8 mouse cellular contexts compared by ENCODE assay signal in the genomic region with DNA sequence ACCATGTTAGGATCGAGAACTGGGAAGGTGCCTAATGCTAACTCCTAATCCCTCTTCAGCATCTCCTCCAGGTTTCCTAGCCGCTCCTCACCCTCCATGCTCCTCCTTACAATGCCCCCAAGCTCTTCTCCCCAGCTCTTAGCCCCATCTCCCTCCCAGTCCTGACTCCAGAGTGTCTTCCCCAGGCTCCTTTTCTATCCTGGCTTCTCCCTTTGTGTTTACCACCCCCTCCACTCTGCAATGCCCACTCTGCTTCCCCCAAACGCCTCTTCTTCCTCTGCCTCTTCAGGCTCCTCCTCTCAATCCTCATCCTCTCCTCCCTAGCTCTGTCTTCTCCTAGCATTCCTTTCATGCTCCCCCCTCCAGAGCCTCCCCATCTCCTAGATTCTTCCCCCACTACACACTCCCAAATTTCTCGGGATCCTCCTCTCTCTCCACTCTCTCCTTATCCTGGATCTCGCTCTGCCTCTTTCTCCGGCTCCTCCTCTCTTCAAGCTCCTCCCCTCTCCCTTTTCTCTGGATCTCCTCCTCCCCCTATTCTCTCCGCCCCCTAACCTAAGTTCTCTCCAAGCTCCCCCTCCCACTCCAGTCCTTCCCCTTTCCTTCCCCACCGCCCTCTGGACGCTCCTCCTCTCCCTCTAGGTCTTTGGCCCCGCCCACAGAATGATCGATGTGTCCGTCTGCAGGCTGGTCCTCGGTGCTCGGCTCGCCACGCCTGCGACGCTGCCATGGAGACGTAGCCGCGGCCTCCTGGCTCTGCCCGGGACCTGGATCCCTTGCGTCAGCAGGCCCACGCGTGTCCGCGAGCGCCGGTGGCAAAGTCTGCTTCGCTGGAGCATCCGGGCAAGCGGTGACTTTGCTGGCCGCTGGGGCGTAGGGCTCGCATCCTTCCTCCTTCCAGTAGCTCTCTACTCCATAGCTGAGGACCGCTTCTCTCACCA. TPM values are rescaled to one million over a fixed set of nuclear protein-coding genes. Genes with fewer than 3 reads are reported as not detected.
DNase-seq lines count a peak whose midpoint lies in the region; ATAC-seq and TF ChIP-seq lines count a peak whose summit lies in the region.

A gene (plus strand): TSS at position 558 of the 941 bp plus-strand sequence.

- H3K27me3 ChIP-seq in forebrain, embryonic 15.5 days, result no peaks in the 10 kb centered on the region

- WGBS in forebrain, embryonic 15.5 days, result under 1% methylated on average over 36 of the region's 36 CpGs
- 1% methylated on average over 36 of the region's 36 CpGs for WGBS in lung, adult 2 months

- H3K4me2 ChIP-seq in forebrain, embryonic 15.5 days (replicated peaks), result peak within 1 kb of the TSS; percentile 55

- H3K27ac ChIP-seq in ES-E14 (ENCODE audit: insufficient read depth, low read depth, low read length, poor library complexity, severe bottlenecking), result no peak within 1 kb of the TSS
- H3K27ac ChIP-seq in forebrain, embryonic 15.5 days (replicated peaks), result peak within 1 kb of the TSS; percentile 85

- TF ChIP-seq POLR2A in lung, adult 2 months (IDR thresholded peaks at IDR 0.05; ENCODE audit: borderline replicate concordance, extremely low read depth, low read depth, low read length), result no peak

- no peaks in the 10 kb centered on the region for H3K9me3 ChIP-seq in ES-E14 (ENCODE audit: control insufficient read depth, insufficient read depth, low read depth, low read length)
- no peaks in the 10 kb centered on the region for H3K9me3 ChIP-seq in forebrain, embryonic 15.5 days

- in situ Hi-C loops in ES-E14 (cut with MboI; ENCODE audit: low sequenced_read_pairs in 2 of 2, unreplicated experiment in 2 of 2), result no loop called here

- intact Hi-C loops in heart, postnatal 25 days (cut with DNase I), result loop anchor here (1.0 kb wide), 1 partner anchor 72 kb away; no protein-coding TSS in a partner anchor

- peak; percentile 100 for DNase-seq in ES-E14 (ENCODE audit: low read depth, low spot score)
- DNase-seq in cerebellum, adult 11-12 months, result peak; percentile 97
- peak; percentile 92 for DNase-seq in heart, postnatal 25 days (ENCODE audit: low spot score)
- peak; percentile 93 to 96 for DNase-seq in layer of hippocampus, adult 18-20 months (ENCODE audit: low spot score in 2 of 2)
- peak; percentile 89 for DNase-seq in lung, adult 2 months
- DNase-seq in thymus, adult 18-20 months, result peak; percentile 57 to 68

- peak within 1 kb of the TSS; percentile 72 for H3K9ac ChIP-seq in ES-E14 (ENCODE audit: insufficient read depth, low read depth, low read length, poor library complexity, severe bottlenecking)
- peak within 1 kb of the TSS; percentile 67 for H3K9ac ChIP-seq in forebrain, embryonic 15.5 days (replicated peaks)

- H3K4me1 ChIP-seq in ES-E14 (ENCODE audit: control insufficient read depth in 2 of 2, insufficient read depth in 2 of 2, low read length in 2 of 2, poor library complexity in 1 of 2), result peaks cover 0 to 13% of the 10 kb centered on the region in 2 experiments; a peak in 2 of 4 replicates
- H3K4me1 ChIP-seq in forebrain, embryonic 15.5 days, result peaks cover 17% of the 10 kb centered on the region
- 0 out of 2 replicates have a peak, but pooled peaks cover 4% of the 10 kb centered on the region for H3K4me1 ChIP-seq in lung, adult 2 months (ENCODE audit: control insufficient read depth, insufficient read depth, low read length)

- peak; percentile 89 for ATAC-seq in forebrain, embryonic 15.5 days (replicated peaks)
- ATAC-seq in neutrophil, adult 5-6 weeks (ENCODE audit: extremely low read depth, insufficient number of reproducible peaks, low FRiP score, poor library complexity, severe bottlenecking), result peak; percentile 88

- TF ChIP-seq CTCF in lung, adult 2 months (IDR thresholded peaks at IDR 0.05; ENCODE audit: insufficient read depth, low read length), result no peak

- H3K4me3 ChIP-seq in ES-E14 (ENCODE audit: insufficient read depth in 1 of 2, low read depth in 1 of 2, low read length in 2 of 2, poor library complexity in 1 of 2, severe bottlenecking in 1 of 2), result peak within 1 kb of the TSS; percentile 67 to 74
- H3K4me3 ChIP-seq in forebrain, embryonic 15.5 days, result peak within 1 kb of the TSS; percentile 49
- peak within 1 kb of the TSS; percentile 59 for H3K4me3 ChIP-seq in lung, adult 2 months (replicated peaks; ENCODE audit: extremely low read depth, low read depth, low read length)

- peaks cover 6% of the 10 kb centered on the region for H3K36me3 ChIP-seq in ES-E14 (ENCODE audit: control insufficient read depth, insufficient read depth, low read length, poor library complexity, severe bottlenecking)
- H3K36me3 ChIP-seq in forebrain, embryonic 15.5 days, result peaks cover 19% of the 10 kb centered on the region

TF ChIP-seq in ES-E14, 5 proteins besides CTCF, POLR2A, EP300 and RAD21:
- TF ChIP-seq HCFC1 (IDR thresholded peaks at IDR 0.05; ENCODE audit: borderline replicate concordance, insufficient read depth, low read length), result peak; percentile 78
- no peak for TF ChIP-seq CHD2 (IDR thresholded peaks at IDR 0.05; ENCODE audit: low read depth, low read length)

RNA-seq across cellular contexts. Expression of the gene that starts here (rescaled TPM):
- total RNA-seq in ES-E14 (2012; rRNA removed), result 1.6 TPM in 2 replicates
- polyA plus RNA-seq in forebrain, embryonic 15.5 days (2015; fragmentation: Nextera tagmentation; extraction: Ambion mirVana), result 30.6 and 31.5 TPM in 2 replicates
- 1 to 10 TPM in 1 of 2 experiments, under 1 TPM in 1; 0.70 to 1.3 TPM for total RNA-seq in heart, postnatal 25 days (2021)
- total RNA-seq in layer of hippocampus, adult 18-20 months (2021), result 10 to 100 TPM; 21.6 to 24.3 TPM
- polyA plus RNA-seq in lung, adult 2 months (2012; rRNA removed), result 9.3 and 10.6 TPM in 2 replicates
- total RNA-seq in neutrophil, adult 5-6 weeks (2017), result 0.25 and 0.47 TPM in 2 replicates

Comparison
In these comparisons a context has a peak if more than half of its experiments do, and no peak if none do; other contexts are left out.
1. Peak in ATAC-seq in neutrophil, adult 5-6 weeks; RNA of the gene not detected or under 1 TPM.